Mouse (Mus musculus): Measurements from ENCODE around the gene Esrra.

GRCm38 (mm10) chr19:6921647-6922567 is at the start of gene Esrra:
- no peak for TF ChIP-seq CTCF (conservative IDR thresholded peaks at IDR 0.05; ENCODE audit: low read length)
- peak; percentile 90 for TF ChIP-seq POU5F1 (IDR thresholded peaks at IDR 0.05; ENCODE audit: borderline replicate concordance, low read length)
